Mouse (Mus musculus) embryonic stem cell, embryonic (primary cell): ENCODE measurements at regions not wholly inside any gene's neighbourhood (a gene's known extent, or its start where the extent isn't known, plus 50 kb on each side); places are given as distances from the start of the nearest gene placed in this dataset.

ENCODE experiments used
- CTCF ChIA-PET, 4 experiments: fragments of 300-600 bp in 2 of 4; fragments of 350-600 bp in 2 of 4; sonication (Branson Sonifier 250); formaldehyde crosslinking; loops; one replicate each; lab custom pipeline; 2022; ENCODE audit warnings: inconsistent platforms in 2 of 4; lab: Charles Lee
- POLR2A ChIA-PET, 4 experiments: fragments of 300-600 bp in 2 of 4; fragments of 350-600 bp in 2 of 4; sonication (Branson Sonifier 250); formaldehyde crosslinking; loops; one replicate each; lab custom pipeline; 2022; ENCODE audit warnings: antibody characterized with exemption in 4 of 4, inconsistent platforms in 1 of 4; lab: Charles Lee

DNA sequence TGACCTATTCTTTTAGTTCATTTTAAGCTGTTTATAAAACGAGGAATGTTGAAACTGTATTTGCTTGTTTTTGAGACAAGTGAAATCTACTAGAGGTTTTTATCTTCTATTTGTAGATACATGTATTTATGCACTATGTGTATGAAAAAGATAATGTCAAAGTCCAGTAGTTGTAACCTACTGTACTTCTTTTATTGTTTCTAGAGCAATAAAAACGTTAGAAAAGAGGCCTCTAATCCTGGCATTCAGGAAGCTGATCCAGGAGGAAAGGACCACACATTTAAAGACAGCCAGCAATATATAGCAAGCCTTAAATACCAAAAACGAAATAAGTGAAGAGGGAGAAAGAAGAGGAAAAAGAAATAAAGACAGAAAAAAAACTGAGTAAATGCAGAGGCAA, 1209.8 kb downstream of the Olfm4 start:
- POLR2A ChIA-PET = no interaction called here
- CTCF ChIA-PET = no interaction called here

DNA sequence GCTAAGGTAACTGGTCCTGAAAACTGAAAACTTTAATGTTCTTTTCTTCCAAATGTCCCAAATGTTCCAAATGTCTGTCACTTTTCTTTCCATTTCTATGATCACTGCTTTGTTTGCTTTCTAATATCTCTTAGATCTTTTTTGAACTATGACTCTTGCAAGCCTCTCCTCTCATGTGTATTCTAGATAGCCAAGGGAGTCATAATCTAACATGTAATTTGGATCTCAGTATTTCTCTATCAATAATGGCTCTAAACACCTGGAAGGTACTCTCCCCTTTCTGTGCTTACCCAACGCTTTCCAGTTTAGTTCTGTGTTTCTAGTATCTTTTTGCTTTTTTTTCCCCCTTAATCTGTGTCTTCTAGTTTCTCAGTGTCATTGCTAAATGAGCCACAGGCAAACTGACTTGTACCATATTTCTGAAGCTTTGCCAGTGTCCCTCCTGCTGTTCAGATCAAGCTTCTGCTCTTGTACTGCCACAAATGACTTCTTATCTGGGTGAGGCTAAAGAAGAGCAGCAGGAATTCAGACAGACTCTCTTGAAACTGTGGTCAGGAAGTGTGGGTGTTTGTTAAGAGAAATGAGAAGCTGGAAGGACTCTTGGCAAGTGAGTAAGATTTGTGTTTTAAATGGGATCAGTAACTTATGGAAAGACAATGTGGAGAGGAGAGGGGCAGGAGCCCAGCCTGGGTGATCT, 1211.9 kb downstream of the Olfm4 start:
- ChIA-PET POLR2A (no interaction called here), CTCF (interaction anchor here in 1 of 4 experiments (0.6 kb wide), 1 partner anchor 21 kb away, joined by 6 read pairs; no protein-coding TSS in a partner anchor)
